ENCODE assay signal across 32 mouse cellular contexts in genomic region chr7:99032051-99032450, GRCm38 (mm10).
"Had no signal": no experiment of that assay in that cellular context is flagged by ENCODE, and none has a peak within 500 bp of the region (broad histone marks: within the 10 kb centered on the region; RNA-seq: fewer than 3 reads in every experiment).

No protein-coding gene starts in this region.

- H3K4me2 ChIP-seq: limb, embryonic 12.5 days; limb, embryonic 13.5 days; limb, embryonic 15.5 days; liver, embryonic 11.5 days; liver, embryonic 12.5 days; liver, embryonic 13.5 days; liver, embryonic 15.5 days; lung, embryonic 14.5 days; lung, embryonic 15.5 days; midbrain, embryonic 11.5 days; midbrain, embryonic 12.5 days; midbrain, embryonic 13.5 days; midbrain, embryonic 15.5 days; neural tube, embryonic 12.5 days had no signal

- H3K36me3 ChIP-seq: limb, embryonic 15.5 days; lung, embryonic 15.5 days; midbrain, embryonic 12.5 days; midbrain, embryonic 13.5 days; midbrain, embryonic 15.5 days; neural tube, embryonic 12.5 days had no signal

- H3K27ac ChIP-seq: left cerebral cortex, adult 2 months; limb, embryonic 10.5 days; limb, embryonic 12.5 days; limb, embryonic 13.5 days; limb, embryonic 15.5 days; liver, embryonic 12.5 days; liver, embryonic 13.5 days; liver, embryonic 14.5 days; liver, embryonic 15.5 days; lung, embryonic 15.5 days; macrophage; midbrain, embryonic 10.5 days; midbrain, embryonic 12.5 days; midbrain, embryonic 13.5 days; midbrain, embryonic 15.5 days; neural tube, embryonic 12.5 days had no signal

- H3K9me3 ChIP-seq: limb, embryonic 10.5 days; limb, embryonic 13.5 days; limb, embryonic 15.5 days; liver, embryonic 12.5 days; liver, embryonic 13.5 days; liver, embryonic 15.5 days; lung, embryonic 15.5 days; midbrain, embryonic 10.5 days; midbrain, embryonic 12.5 days; midbrain, embryonic 13.5 days; midbrain, embryonic 15.5 days; neural tube, embryonic 12.5 days had no signal

- H3K4me3 ChIP-seq: left cerebral cortex, adult 2 months; limb, embryonic 10.5 days; limb, embryonic 12.5 days; limb, embryonic 13.5 days; limb, embryonic 15.5 days; liver, embryonic 12.5 days; liver, embryonic 13.5 days; liver, embryonic 15.5 days; lung, embryonic 15.5 days; megakaryocyte, embryonic 14.5 days; midbrain, embryonic 10.5 days; midbrain, embryonic 12.5 days; midbrain, embryonic 13.5 days; midbrain, embryonic 15.5 days; myocyte; neural tube, embryonic 12.5 days had no signal

- H3K4me1 ChIP-seq: liver, embryonic 15.5 days; midbrain, embryonic 12.5 days; midbrain, embryonic 13.5 days; midbrain, embryonic 15.5 days; neural tube, embryonic 12.5 days had no signal

- H3K9ac ChIP-seq: limb, embryonic 12.5 days; limb, embryonic 13.5 days; limb, embryonic 15.5 days; liver, embryonic 12.5 days; liver, embryonic 13.5 days; liver, embryonic 14.5 days; liver, embryonic 15.5 days; lung, embryonic 14.5 days; lung, embryonic 15.5 days; midbrain, embryonic 12.5 days; midbrain, embryonic 13.5 days; midbrain, embryonic 15.5 days; neural tube, embryonic 12.5 days had no signal

- DNase-seq: left cerebral cortex, postnatal 4 days; liver; liver, embryonic 13.5 days; lung, adult 18-20 months; lung, adult 2 months; lung, embryonic 14.5 days; lung, postnatal 10 days; lung, postnatal 14 days; lung, postnatal 36 days; lung, postnatal 4 days; midbrain, embryonic 14.5 days had no signal

- ATAC-seq: liver, embryonic 12.5 days; lung, postnatal 0 days; midbrain, embryonic 13.5 days; midbrain, embryonic 15.5 days; midbrain, embryonic 16.5 days had no signal

- H3K27me3 ChIP-seq: limb, embryonic 12.5 days; limb, embryonic 13.5 days; limb, embryonic 15.5 days; liver, embryonic 12.5 days; liver, embryonic 13.5 days; liver, embryonic 15.5 days; lung, embryonic 15.5 days; megakaryocyte, embryonic 14.5 days; midbrain, embryonic 12.5 days; midbrain, embryonic 13.5 days; midbrain, embryonic 15.5 days; neural tube, embryonic 12.5 days had no signal
